Mouse (Mus musculus) testis, adult 2 months (tissue): Measurements from ENCODE around the gene Lrmda.

ENCODE experiments used
- CTCF ChIP-seq: fragments of 200-500 bp; IDR thresholded peaks from 2 replicates; pipeline ENCODE4 v1.5.1; 2012; ENCODE audit warnings: low read depth, mild to moderate bottlenecking, inconsistent platforms, low read length, moderate library complexity; ENCODE audit not compliant: control insufficient read depth, insufficient read depth, insufficient replicate concordance
- POLR2A ChIP-seq: fragments of 200-500 bp; IDR thresholded peaks from 2 replicates; pipeline ENCODE4 v1.6.1; 2012; ENCODE audit warnings: low read depth, mild to moderate bottlenecking, inconsistent platforms, low read length, moderate library complexity; ENCODE audit not compliant: control insufficient read depth

DNA sequence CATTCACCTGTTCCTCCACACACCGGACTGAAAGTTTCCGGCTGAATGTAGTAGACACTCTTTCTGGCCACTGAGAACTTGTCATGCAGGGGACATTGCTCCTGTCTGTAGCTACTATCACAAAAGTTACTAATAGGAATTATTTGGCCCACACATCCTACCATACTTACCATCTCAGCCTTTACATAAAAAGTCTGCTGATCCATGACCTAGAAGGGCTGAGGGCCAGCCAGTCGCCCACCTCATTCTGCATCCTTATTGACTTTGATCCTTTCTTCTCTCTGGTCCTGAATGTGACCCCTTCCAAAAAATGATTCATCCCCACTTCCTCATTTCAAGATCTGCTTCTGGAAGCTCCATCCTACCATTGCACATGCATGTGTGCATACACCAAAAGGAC lies 534.2 kb downstream of the Lrmda start:
- TF ChIP-seq POLR2A (no peak), CTCF (no peak)
